Mouse (Mus musculus) kidney, adult 2 months (tissue): Measurements from ENCODE around the gene Adsl.

Source experiments
- CTCF ChIP-seq: fragments of 200-500 bp; conservative IDR thresholded peaks from 2 replicates; pipeline ENCODE4 v1.5.1; 2011; ENCODE audit warnings: low read depth, mild to moderate bottlenecking, control low read depth, low read length, moderate library complexity, mixed read lengths; ENCODE audit not compliant: insufficient read depth, insufficient read length
- POLR2A ChIP-seq: fragments of 200-500 bp; IDR thresholded peaks from one replicate; pipeline ENCODE4 v1.6.1; 2011; ENCODE audit warnings: low read depth, low read length, control low read depth

- TF ChIP-seq CTCF (no peak), POLR2A (no peak)
Observed at GRCm38 (mm10) chr15:80989712-80990111, 41.4 kb downstream of the Adsl start.
